Mouse (Mus musculus) olfactory bulb, adult 2 months (tissue): ENCODE measurements around the gene Bnc1.

Experiments used
- CTCF ChIP-seq: fragments of 200-500 bp; IDR thresholded peaks from 2 replicates; pipeline ENCODE4 v1.5.1; 2012; ENCODE audit warnings: low read depth, mild to moderate bottlenecking, low read length, moderate library complexity; ENCODE audit not compliant: insufficient read depth
- POLR2A ChIP-seq: fragments of 200-500 bp; IDR thresholded peaks from 2 replicates; pipeline ENCODE4 v1.6.1; 2012; ENCODE audit warnings: mild to moderate bottlenecking, low read depth, low read length, moderate library complexity; ENCODE audit not compliant: insufficient read depth

- TF ChIP-seq CTCF = no peak
- TF ChIP-seq POLR2A = no peak
Measured at GRCm38 (mm10) chr7:82025802-82026201, 33.7 kb upstream of the Bnc1 start.
